Mouse (Mus musculus): ENCODE measurements around the gene Arhgef2.
"Not testable (repeated sequence)": the region's sequence is repeated elsewhere in the genome, so short reads cannot be mapped to it uniquely, and the experiment has no call there.

Gene Arhgef2

DNA sequence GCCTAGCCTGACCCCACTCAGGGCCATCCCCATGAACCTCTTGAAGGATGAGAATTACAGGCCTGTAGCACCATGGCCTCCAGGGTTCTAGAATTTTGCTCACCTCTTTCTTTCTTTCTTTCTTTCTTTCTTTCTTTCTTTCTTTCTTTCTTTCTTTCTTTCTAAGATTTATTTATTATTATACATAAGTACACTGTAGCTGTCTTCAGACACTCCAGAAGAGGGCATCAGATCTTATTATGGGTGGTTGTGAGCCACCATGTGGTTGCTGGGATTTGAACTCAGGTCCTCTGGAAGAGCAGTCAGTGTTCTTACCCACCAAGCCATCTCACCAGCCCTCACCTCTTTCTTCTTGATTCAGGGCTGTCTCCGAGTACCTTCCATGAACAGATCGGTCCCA is at the start of gene Arhgef2:
Arhgef2 (plus strand) TSS at position 301 of the 400 bp plus-strand sequence.
- not testable (repeated sequence) for DNase-seq

GRCm38 (mm10) chr3:88556616-88557015 is 49.1 kb upstream of the Arhgef2 start:
- no peak for DNase-seq

DNA sequence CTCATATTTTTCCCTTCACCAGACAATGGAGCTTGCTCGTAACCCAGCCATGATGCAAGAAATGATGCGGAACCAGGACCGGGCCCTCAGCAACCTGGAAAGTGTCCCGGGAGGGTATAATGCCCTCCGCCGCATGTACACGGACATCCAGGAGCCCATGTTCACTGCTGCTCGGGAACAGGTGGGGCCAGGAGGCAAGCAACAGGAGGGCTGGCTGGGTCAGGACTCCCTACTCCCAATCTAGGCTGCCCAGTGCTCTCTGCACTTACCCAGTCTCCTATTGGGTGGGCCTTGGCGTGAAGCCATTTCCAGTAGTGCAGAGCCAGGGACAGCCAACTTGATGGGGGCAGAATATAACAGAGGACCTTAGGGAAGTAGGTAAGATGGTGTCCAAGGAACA is 46.2 kb upstream of the Arhgef2 start:
- DNase-seq: no peak

DNA sequence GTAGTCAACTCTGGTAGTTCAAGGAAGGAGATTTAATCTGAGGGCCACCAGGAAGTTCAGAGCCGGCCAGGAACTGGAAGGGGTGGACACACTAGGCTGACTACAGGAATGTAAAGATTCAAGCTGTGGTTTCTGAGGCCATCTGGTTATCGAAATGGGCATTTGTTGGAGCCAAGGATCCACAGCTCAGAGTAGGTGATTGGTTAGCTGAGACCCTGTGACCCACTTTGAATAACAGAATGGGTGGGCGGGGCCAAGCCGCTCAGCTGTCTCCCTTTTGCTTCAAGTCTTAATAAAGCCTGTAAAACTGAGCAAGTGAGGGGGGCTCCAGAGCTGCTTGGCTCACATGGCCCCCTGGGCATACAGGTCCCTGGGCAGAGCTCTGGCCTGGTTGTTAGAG is 43.8 kb upstream of the Arhgef2 start:
- DNase-seq: no peak

DNA sequence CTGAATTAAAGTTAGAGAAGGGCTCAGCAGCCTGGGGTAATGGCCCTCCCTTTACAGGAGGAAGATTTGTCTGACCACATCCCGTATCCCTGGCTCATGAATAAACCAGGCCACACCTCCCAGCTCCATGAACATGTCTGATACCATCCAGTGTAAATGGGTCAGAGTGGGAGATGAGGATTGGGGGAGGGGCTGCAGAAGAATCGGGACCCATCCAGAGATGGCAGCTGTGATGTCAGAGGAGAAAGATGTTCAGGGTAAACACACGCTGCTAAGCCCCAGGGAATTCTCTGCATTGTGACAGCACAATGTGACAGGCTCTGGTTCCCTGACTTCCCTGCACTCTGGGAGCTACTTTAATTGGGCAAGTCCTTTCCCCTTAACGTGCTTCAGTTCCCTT is 42.3 kb upstream of the Arhgef2 start:
- no peak for DNase-seq

DNA sequence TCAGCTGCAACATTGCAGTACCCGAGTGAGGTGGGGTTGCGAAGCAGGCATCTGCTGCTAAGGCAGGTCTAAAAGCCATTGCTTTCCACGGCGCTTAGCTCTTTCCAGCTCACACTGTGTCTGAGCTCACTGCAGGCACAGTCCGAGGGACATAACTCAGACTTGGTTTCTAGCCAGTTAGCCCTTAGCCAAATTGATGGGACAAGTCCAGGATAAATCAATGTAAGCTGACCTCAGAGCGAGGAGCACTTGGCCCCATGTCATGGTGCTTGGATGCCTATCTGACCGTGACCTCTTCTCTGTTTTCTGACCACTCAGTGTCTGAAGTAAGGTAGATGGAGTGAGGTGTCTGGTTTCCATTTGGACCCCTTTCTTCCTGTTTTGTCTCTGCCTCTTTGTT is 41.8 kb upstream of the Arhgef2 start:
- no peak for DNase-seq

- DNase-seq: no peak
These were observed 39.6 kb upstream of the Arhgef2 start for GRCm38 (mm10) chr3:88566116-88566515.

- no peak for DNase-seq
These were observed 39.2 kb upstream of the Arhgef2 start for GRCm38 (mm10) chr3:88566536-88567061.

DNA sequence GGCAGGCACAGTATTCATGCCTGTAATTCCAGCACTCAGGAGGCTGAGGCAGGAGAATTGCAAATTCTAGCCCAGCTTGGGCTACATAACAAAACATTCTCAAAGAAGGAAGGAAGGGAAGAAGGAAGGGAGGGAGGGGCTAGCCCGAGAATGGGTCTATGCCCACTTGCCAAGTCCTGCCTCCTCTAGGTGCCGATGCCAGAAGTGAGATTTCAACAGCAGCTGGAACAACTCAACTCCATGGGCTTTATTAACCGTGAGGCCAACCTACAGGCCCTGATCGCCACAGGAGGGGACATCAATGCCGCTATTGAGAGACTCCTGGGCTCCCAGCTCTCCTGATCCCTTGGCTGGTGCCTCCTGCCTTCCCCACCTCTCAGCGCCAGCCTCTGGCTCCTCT is 37.9 kb upstream of the Arhgef2 start:
- no peak for DNase-seq

DNA sequence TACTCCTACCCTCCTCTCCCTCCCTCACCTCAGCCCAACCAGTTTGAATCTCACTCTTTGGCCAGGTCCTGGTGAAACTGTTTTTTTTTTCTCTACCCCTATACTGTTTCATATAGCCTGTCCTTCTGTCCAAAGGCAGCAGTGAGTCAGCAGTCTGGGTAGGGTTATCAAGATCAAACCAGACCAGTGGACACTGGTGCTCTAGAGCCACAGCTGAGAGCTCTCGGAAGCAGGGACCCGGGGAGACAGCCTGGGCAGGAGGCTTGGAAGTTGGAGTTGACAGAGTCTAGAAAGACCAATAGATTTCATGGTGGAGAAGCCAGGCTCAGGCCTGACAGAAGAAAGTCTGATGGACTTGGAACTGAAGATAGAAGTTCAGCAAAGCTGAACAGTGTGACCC is 37.2 kb upstream of the Arhgef2 start:
- no peak for DNase-seq

DNA sequence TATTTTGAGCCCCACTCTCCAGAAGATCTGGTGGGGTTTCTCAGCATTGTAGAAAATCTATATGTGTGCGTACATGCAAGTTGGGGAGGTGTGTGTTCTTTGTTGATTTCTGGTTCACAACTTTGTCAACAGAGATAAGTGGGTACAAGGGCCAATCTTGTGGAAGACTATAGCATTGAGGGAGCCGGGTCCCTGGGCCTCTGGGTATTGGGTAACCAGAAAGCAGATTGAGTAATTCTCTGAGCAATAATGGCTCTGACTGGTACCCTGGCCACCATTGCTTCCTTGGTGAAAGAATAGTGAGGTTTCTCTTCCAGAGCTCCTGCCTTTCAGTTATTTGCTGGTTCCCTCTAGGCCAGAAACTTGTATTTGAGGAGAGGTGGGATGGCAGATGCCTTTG is 36.7 kb upstream of the Arhgef2 start:
- no peak for DNase-seq

DNA sequence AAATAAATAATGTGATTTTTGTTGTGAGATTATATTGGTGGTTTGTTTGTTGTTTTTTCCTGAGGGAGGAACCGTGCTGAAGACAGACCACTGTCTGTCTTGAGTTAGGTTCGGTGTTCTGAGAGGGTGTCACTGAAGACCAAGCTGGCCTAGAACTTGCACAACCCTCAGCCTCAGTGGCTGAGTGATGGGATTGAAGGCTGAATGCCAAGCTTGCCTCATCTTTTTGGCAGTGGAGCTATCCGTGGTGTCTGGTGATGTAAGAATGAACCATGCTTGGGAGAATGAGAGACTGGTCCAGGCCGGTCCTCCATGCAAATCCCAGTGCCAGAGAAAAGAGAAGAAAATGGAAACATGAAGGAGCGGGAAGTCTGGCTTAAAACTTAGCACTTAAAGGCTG is 36.1 kb upstream of the Arhgef2 start:
- no peak for DNase-seq

DNA sequence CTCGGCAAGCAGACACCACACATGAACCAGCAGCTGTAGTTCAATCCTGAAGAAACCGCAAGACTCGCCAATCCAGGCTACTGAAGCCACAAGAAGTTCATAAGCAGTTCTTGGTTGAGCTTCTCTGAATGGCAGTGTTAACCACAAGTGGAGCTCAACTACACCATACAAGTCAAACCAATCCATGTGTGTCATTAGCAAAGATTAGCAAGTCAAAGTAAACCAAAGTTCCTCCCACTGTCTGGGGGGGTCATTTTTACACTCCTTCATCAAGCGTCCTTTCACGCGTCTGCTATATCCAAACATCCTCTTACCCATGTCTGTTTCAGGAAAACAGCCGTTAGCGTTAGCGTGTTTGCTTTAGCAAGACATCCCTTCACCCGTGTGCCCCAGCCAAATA is 35.4 kb upstream of the Arhgef2 start:
- no peak for DNase-seq

DNA sequence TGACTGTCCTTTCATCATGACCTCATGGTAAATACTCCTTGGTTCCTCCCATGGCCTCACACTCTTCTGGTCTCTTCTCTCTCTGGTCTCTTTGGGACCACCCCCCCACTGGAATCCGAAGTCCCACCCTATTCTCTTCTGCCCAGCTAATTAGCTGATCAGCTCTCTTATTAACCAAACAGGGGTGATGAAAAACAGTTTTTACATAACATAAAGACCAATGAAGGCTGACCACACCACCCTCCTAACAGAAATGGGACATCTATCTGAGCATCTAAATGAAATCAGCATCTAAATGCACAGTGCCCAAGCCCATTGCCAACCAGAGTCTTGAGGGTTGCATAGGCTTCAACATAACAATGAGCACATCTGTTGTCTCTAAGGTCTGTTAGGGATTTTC is 33.9 kb upstream of the Arhgef2 start:
- DNase-seq: no peak

- no peak for DNase-seq
These were observed 32.9 kb upstream of the Arhgef2 start for GRCm38 (mm10) chr3:88572835-88573234.

GRCm38 (mm10) chr3:88573810-88574209 is 32.0 kb upstream of the Arhgef2 start:
- DNase-seq: no peak

DNA sequence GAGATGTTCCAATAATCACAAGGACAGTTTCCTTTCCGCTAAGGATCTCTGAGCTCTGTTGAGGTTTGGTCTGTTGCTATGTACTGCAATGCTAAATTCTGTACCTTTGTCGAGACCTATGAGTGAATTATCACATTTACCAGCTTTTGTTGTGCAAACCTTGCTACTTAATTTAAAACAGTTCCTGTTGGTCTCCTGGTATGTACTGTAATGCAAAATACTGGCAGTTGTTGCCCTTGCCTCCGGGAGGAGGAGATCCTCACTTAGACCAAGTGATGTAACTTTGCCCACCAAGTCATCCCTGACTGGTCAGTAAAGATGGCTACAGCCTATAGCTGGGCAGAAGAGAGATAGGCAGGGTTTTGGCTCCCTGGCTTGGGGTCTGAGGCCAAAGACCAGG is 30.2 kb upstream of the Arhgef2 start, which contains the start of gene Ssr2:
Ssr2 (plus strand) TSS at position 337 of the 400 bp plus-strand sequence.
- DNase-seq: no peak

DNA sequence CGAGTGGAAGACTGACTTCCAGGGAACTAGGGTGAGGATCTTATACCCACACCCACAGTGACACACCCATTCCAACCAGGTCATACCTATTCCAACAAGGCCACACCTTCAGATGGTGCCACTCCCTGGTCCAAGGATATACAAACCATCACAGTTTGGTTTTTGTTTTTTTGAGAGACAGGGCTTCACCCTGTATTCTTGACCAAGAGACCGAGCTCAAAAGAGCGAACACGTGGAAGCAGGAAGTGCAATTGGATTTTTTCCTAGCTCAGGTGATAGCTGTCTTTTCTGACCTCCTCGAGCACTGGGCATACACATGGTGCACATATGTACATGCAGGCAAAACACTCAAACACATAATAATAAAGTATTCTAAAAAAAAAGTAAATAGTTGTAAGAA is 27.9 kb upstream of the Arhgef2 start:
- DNase-seq: not testable (repeated sequence)

DNA sequence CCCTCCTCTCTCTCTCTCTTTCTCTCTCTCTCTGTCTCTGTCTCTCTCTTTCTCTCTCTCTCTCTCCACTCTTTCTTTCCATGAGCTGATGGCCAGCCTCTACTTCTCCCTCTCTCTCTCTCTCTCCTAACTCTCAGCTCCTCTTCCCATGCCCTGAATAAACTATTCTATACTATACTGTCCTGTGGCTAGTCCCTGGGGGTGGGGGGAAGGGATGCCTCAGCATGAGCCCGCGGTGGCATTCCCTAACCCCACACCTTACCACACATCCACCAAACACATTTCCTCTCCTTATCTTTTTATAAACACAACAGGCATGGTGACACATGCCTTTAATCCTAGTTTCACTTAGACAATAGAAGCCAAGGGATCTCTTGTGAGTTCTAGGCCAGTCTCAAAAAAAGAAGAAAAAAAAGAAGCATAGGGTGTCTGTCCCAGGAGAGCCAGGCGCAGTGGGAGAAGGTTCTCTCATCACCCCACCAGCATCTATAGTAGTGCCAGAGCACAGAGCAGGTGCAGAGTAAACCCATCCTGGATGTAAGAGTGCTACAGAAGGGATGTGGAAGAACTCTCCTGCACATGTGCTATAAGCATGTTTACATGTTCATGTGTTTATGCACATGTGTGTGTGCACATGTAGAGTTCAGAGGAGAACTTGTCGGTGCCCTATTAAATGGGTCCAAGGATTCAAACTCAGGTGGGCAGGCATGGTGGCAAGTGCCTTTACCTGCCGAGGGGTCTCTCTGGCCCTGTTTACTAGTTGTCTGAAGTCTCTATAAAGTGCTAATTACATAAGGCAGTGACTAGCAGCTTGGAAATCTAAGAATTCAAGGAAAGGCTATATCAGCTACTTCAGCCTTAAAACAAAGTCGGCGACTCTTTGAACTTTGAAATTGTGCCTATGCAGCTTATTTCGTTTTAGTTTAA is 27.0 kb upstream of the Arhgef2 start:
- no peak for DNase-seq

GRCm38 (mm10) chr3:88579454-88580117 is 26.2 kb upstream of the Arhgef2 start:
- DNase-seq: peak; percentile 72

DNA sequence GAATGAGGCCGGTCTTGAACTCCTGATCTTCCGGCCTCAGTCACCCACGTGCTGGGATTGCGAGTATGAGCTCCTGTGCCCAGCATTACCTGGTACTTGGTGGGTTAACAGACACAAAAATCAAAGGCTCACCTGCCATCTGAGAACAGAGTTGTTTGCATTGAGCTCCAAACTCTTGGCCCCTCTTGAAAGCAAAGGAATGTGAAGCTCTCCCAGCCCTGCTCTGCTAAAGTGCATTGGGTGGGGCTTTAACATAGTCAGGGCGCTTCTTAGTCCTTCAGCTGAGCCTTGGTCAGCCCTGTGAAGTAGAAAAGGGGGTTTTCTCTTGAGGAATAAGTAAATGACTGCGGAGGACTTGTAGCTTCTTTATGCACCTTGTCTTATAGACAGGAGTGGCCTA is 20.0 kb upstream of the Arhgef2 start:
- no peak for DNase-seq

- no peak for DNase-seq
These were observed 19.1 kb upstream of the Arhgef2 start for GRCm38 (mm10) chr3:88586640-88587039.

- DNase-seq: no peak
These were observed 15.5 kb upstream of the Arhgef2 start for GRCm38 (mm10) chr3:88590246-88590645.

DNA sequence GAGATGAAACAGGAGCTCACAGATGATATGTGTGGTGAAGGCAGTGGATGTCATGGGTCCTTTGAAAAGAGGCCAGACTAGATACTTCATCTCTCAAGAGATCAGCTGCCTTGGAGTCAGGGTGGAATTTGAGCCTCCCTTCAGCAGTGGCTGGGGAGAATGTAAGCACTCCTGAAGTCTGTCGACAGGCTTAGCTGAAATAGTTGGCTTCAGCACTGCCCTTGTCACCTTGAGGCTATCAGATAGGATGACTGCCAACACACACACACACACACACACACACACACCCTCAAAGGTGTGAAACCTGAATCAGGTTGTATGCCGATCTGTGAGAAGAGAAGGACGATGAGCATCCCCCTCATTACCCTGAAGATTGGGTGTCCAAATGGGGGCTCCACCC is 14.7 kb upstream of the Arhgef2 start:
- no peak for DNase-seq
